Mouse (Mus musculus) intestine, embryonic 16.5 days (tissue): ENCODE measurements at regions not wholly inside any gene's neighbourhood (a gene's known extent, or its start where the extent isn't known, plus 50 kb on each side); places are given as distances from the start of the nearest gene placed in this dataset.

Experiments used
- ATAC-seq: fragments of 200-750 bp; cut with Nextera tagmentation; 2 replicates; pipeline ENCODE4 v1.8.0; 2017; ENCODE audit warnings: moderate TSS enrichment, moderate library complexity
- H3K27ac ChIP-seq: fragments of 300-500 bp; sonication (generic); 2 replicates; pipeline ENCODE4 v1.5.1; 2014; ENCODE audit warnings: mild to moderate bottlenecking, low read length
- H3K27me3 ChIP-seq: fragments of 300-500 bp; sonication (generic); replicated peaks from 2 replicates; pipeline ENCODE4 v1.6.1; 2014; ENCODE audit warnings: low read length, control low read depth, mixed read lengths; ENCODE audit not compliant: control insufficient read depth, insufficient read depth
- H3K36me3 ChIP-seq: fragments of 300-500 bp; sonication (generic); 2 replicates; pipeline ENCODE4 v1.6.1; 2014; ENCODE audit warnings: low read length, control low read depth; ENCODE audit not compliant: control insufficient read depth, insufficient read depth
- H3K4me1 ChIP-seq: fragments of 300-500 bp; sonication (generic); 2 replicates; pipeline ENCODE4 v1.6.1; 2014; ENCODE audit warnings: low read length, control low read depth, mixed read lengths; ENCODE audit not compliant: control insufficient read depth, insufficient read depth
- H3K4me2 ChIP-seq: fragments of 300-500 bp; sonication (generic); 2 replicates; pipeline ENCODE4 v1.6.1; 2014; ENCODE audit warnings: low read depth, low read length, control low read depth
- H3K4me3 ChIP-seq: fragments of 300-500 bp; sonication (generic); 2 replicates; pipeline ENCODE4 v1.5.1; 2014; ENCODE audit warnings: mild to moderate bottlenecking, low read length
- H3K9ac ChIP-seq: fragments of 300-500 bp; sonication (generic); 2 replicates; pipeline ENCODE4 v1.6.1; 2014; ENCODE audit warnings: low read depth, low read length
- H3K9me3 ChIP-seq: fragments of 300-500 bp; sonication (generic); 2 replicates; pipeline ENCODE4 v1.6.1; 2016; ENCODE audit warnings: low read length, control low read depth; ENCODE audit not compliant: control insufficient read depth
- WGBS: fragments of 180-500 bp; shearing (Covaris S2); extraction: QIAGEN DNeasy Blood & Tissue Kit; methylation state at CpG from one replicate; pipeline ENCODE4 v1.1.7; 2014; 5-methylcytosine and 5-hydroxymethylcytosine counted together

GRCm38 (mm10) chr1:47339718-47340439 is 447.2 kb upstream of the Slc39a10 start:
- Histone ChIP-seq H3K9ac (no peak overlapping the region), H3K4me1 (no peaks in the 10 kb centered on the region), H3K9me3 (no peaks in the 10 kb centered on the region), H3K36me3 (no peaks in the 10 kb centered on the region), H3K27me3 (no peaks in the 10 kb centered on the region), H3K4me3 (no peak overlapping the region), H3K27ac (no peak overlapping the region), H3K4me2 (no peak overlapping the region)
- WGBS = 71% methylated on average over 3 of the region's 3 CpGs
- no peak for ATAC-seq

- H3K4me3 ChIP-seq = no peak overlapping the region
- H3K4me2 ChIP-seq = no peak overlapping the region
- no peak overlapping the region for H3K9ac ChIP-seq
- no peaks in the 10 kb centered on the region for H3K4me1 ChIP-seq
- no peak for ATAC-seq
- no peak overlapping the region for H3K27ac ChIP-seq
- no peaks in the 10 kb centered on the region for H3K27me3 ChIP-seq
- WGBS = 80% methylated on average over 2 of the region's 2 CpGs
- H3K9me3 ChIP-seq = no peaks in the 10 kb centered on the region
- H3K36me3 ChIP-seq = no peaks in the 10 kb centered on the region
Measured at GRCm38 (mm10) chr1:47310572-47311075, 418.0 kb upstream of the Slc39a10 start.

- no peak for ATAC-seq
- Histone ChIP-seq H3K27me3 (no peaks in the 10 kb centered on the region), H3K4me1 (no peaks in the 10 kb centered on the region), H3K9me3 (no peaks in the 10 kb centered on the region), H3K27ac (no peak overlapping the region), H3K4me2 (no peak overlapping the region), H3K4me3 (no peak overlapping the region), H3K36me3 (no peaks in the 10 kb centered on the region), H3K9ac (no peak overlapping the region)
Measured at GRCm38 (mm10) chr1:47306961-47307360, 414.3 kb upstream of the Slc39a10 start.

- WGBS = 90% methylated on average over 1 of the region's 1 CpGs
- no peak for ATAC-seq
- H3K9ac ChIP-seq = no peak overlapping the region
- no peaks in the 10 kb centered on the region for H3K4me1 ChIP-seq
- no peaks in the 10 kb centered on the region for H3K27me3 ChIP-seq
- no peaks in the 10 kb centered on the region for H3K9me3 ChIP-seq
- no peak overlapping the region for H3K4me3 ChIP-seq
- H3K4me2 ChIP-seq = no peak overlapping the region
- no peak overlapping the region for H3K27ac ChIP-seq
- H3K36me3 ChIP-seq = no peaks in the 10 kb centered on the region
Measured at GRCm38 (mm10) chr1:47299311-47299710, 406.7 kb upstream of the Slc39a10 start.

GRCm38 (mm10) chr1:47285639-47286038 is 393.0 kb upstream of the Slc39a10 start:
- Histone ChIP-seq H3K4me1 (no peaks in the 10 kb centered on the region), H3K9ac (no peak overlapping the region), H3K36me3 (no peaks in the 10 kb centered on the region), H3K27me3 (no peaks in the 10 kb centered on the region), H3K4me2 (no peak overlapping the region), H3K9me3 (no peaks in the 10 kb centered on the region), H3K27ac (no peak overlapping the region), H3K4me3 (no peak overlapping the region)
- ATAC-seq = no peak
- WGBS = 79% methylated on average over 1 of the region's 1 CpGs

GRCm38 (mm10) chr1:47278321-47279020 is 385.8 kb upstream of the Slc39a10 start:
- H3K9me3 ChIP-seq = no peaks in the 10 kb centered on the region
- ATAC-seq = no peak
- no peak overlapping the region for H3K4me2 ChIP-seq
- H3K9ac ChIP-seq = no peak overlapping the region
- no peak overlapping the region for H3K4me3 ChIP-seq
- no peaks in the 10 kb centered on the region for H3K27me3 ChIP-seq
- no peaks in the 10 kb centered on the region for H3K4me1 ChIP-seq
- H3K27ac ChIP-seq = no peak overlapping the region
- H3K36me3 ChIP-seq = no peaks in the 10 kb centered on the region
- WGBS = 74% methylated on average over 5 of the region's 5 CpGs

- Histone ChIP-seq H3K9ac (no peak overlapping the region), H3K9me3 (no peaks in the 10 kb centered on the region), H3K4me1 (no peaks in the 10 kb centered on the region), H3K27me3 (no peaks in the 10 kb centered on the region), H3K27ac (no peak overlapping the region), H3K4me2 (no peak overlapping the region), H3K4me3 (no peak overlapping the region), H3K36me3 (no peaks in the 10 kb centered on the region)
- WGBS = 17% methylated on average over 2 of the region's 2 CpGs
- 0 out of 2 replicates have a peak, but pooled peaks have one; percentile 66 for ATAC-seq
Measured at GRCm38 (mm10) chr1:47277839-47278238, 385.2 kb upstream of the Slc39a10 start.

GRCm38 (mm10) chr1:47272131-47272530 is 379.5 kb upstream of the Slc39a10 start:
- no peak overlapping the region for H3K9ac ChIP-seq
- no peak for ATAC-seq
- H3K4me2 ChIP-seq = no peak overlapping the region
- H3K36me3 ChIP-seq = no peaks in the 10 kb centered on the region
- no peaks in the 10 kb centered on the region for H3K9me3 ChIP-seq
- no peaks in the 10 kb centered on the region for H3K4me1 ChIP-seq
- H3K27me3 ChIP-seq = no peaks in the 10 kb centered on the region
- H3K27ac ChIP-seq = no peak overlapping the region
- no peak overlapping the region for H3K4me3 ChIP-seq

GRCm38 (mm10) chr1:47263611-47264010 is 371.0 kb upstream of the Slc39a10 start:
- 50% methylated on average over 1 of the region's 1 CpGs for WGBS

More at GRCm38 (mm10) chr1:47263611-47264010, 371.0 kb upstream of the Slc39a10 start:
- H3K9ac ChIP-seq = no peak overlapping the region
- H3K4me1 ChIP-seq = no peaks in the 10 kb centered on the region
- no peaks in the 10 kb centered on the region for H3K36me3 ChIP-seq
- ATAC-seq = no peak
- no peak overlapping the region for H3K4me3 ChIP-seq
- H3K27me3 ChIP-seq = no peaks in the 10 kb centered on the region
- no peaks in the 10 kb centered on the region for H3K9me3 ChIP-seq
- no peak overlapping the region for H3K4me2 ChIP-seq
- no peak overlapping the region for H3K27ac ChIP-seq
